In genomic region chr4:156096191-156096590, GRCm38 (mm10) we compare ENCODE assay signal across 37 mouse cellular contexts. TPM values are rescaled to one million over a fixed set of nuclear protein-coding genes. Genes with fewer than 3 reads are reported as not detected.
"Had no signal": no experiment of that assay in that cellular context is flagged by ENCODE, and none has a peak within 500 bp of the region (broad histone marks: within the 10 kb centered on the region; RNA-seq: fewer than 3 reads in every experiment).

No protein-coding gene starts in this region.

- H3K27ac ChIP-seq: heart, embryonic 15.5 days; hindbrain, embryonic 10.5 days; hindbrain, embryonic 12.5 days; hindbrain, embryonic 13.5 days; hindbrain, embryonic 14.5 days; hindbrain, embryonic 15.5 days; hindbrain, postnatal 0 days; intestine, embryonic 15.5 days; kidney, embryonic 15.5 days; kidney, postnatal 0 days; layer of hippocampus, adult 2 months; left cerebral cortex, adult 2 months had no signal

- H3K4me3 ChIP-seq: heart, embryonic 12.5 days; heart, embryonic 13.5 days; heart, embryonic 15.5 days; hindbrain, embryonic 10.5 days; hindbrain, embryonic 12.5 days; hindbrain, embryonic 13.5 days; hindbrain, embryonic 15.5 days; intestine, embryonic 15.5 days; kidney, embryonic 15.5 days; layer of hippocampus, adult 2 months; left cerebral cortex, adult 2 months had no signal

- H3K9ac ChIP-seq: heart, embryonic 12.5 days; heart, embryonic 13.5 days; heart, embryonic 15.5 days; hindbrain, embryonic 12.5 days; hindbrain, embryonic 13.5 days; hindbrain, embryonic 14.5 days; hindbrain, embryonic 15.5 days; intestine, embryonic 15.5 days; kidney, embryonic 15.5 days had no signal

- H3K4me2 ChIP-seq: heart, embryonic 11.5 days; heart, embryonic 12.5 days; heart, embryonic 13.5 days; heart, embryonic 15.5 days; hindbrain, embryonic 12.5 days; hindbrain, embryonic 13.5 days; hindbrain, embryonic 14.5 days; hindbrain, embryonic 15.5 days; intestine, embryonic 15.5 days; kidney, embryonic 15.5 days had no signal

- DNase-seq: heart, postnatal 10 days; heart, postnatal 14 days; heart, postnatal 36 days; heart, postnatal 4 days; kidney, adult 11 months; kidney, adult 18-20 months; kidney, adult 8-10 months; kidney, postnatal 10 days; kidney, postnatal 14 days; kidney, postnatal 25 days; kidney, postnatal 36 days; kidney, postnatal 4 days; layer of hippocampus, adult 9-11 months; layer of hippocampus, postnatal 36 days had no signal

- H3K9me3 ChIP-seq: heart, embryonic 12.5 days; heart, embryonic 13.5 days; heart, embryonic 15.5 days; hindbrain, embryonic 10.5 days; hindbrain, embryonic 12.5 days; hindbrain, embryonic 13.5 days; hindbrain, embryonic 15.5 days; intestine, embryonic 15.5 days; kidney, embryonic 15.5 days had no signal

- H3K27me3 ChIP-seq: heart, embryonic 12.5 days; heart, embryonic 15.5 days; hindbrain, embryonic 12.5 days; hindbrain, embryonic 13.5 days; hindbrain, embryonic 15.5 days; intestine, embryonic 15.5 days; kidney, embryonic 15.5 days had no signal

- H3K36me3 ChIP-seq: heart, embryonic 12.5 days; heart, embryonic 13.5 days; heart, embryonic 15.5 days; hindbrain, embryonic 10.5 days; hindbrain, embryonic 12.5 days; hindbrain, embryonic 13.5 days; hindbrain, embryonic 15.5 days; intestine, embryonic 15.5 days; kidney, embryonic 15.5 days had no signal

- H3K4me1 ChIP-seq: heart, embryonic 15.5 days; hindbrain, embryonic 12.5 days; hindbrain, embryonic 13.5 days; hindbrain, embryonic 15.5 days; kidney, embryonic 15.5 days had no signal

RNA-seq across cellular contexts. Expression of gene Rnf223, which starts 34.1 kb away (rescaled TPM):
- total RNA-seq: heart, postnatal 10 days; hematopoietic stem cell, adult 5-6 weeks had no signal
- polyA plus RNA-seq: heart, embryonic 11.5 days; heart, postnatal 0 days; inflammation-experienced regulatory T-cells, adult 6 months; intestine, postnatal 0 days had no signal

RNA-seq across cellular contexts. Expression of gene Ttll10, which starts 37.0 kb away (rescaled TPM):
- total RNA-seq: heart, postnatal 10 days; heart, postnatal 14 days; heart, postnatal 25 days; heart, postnatal 36 days; left cerebral cortex, adult 18-20 months had no signal
- polyA plus RNA-seq: heart, postnatal 0 days; hindbrain, embryonic 11.5 days; hindbrain, embryonic 13.5 days; hindbrain, embryonic 15.5 days; hindbrain, embryonic 16.5 days had no signal
